Mouse (Mus musculus) olfactory bulb, adult 2 months (tissue): ENCODE data around the gene Tcf7l1.

ENCODE experiments used
- CTCF ChIP-seq: fragments of 200-500 bp; IDR thresholded peaks from 2 replicates; pipeline ENCODE4 v1.5.1; 2012; ENCODE audit warnings: low read depth, mild to moderate bottlenecking, low read length, moderate library complexity; ENCODE audit not compliant: insufficient read depth
- POLR2A ChIP-seq: fragments of 200-500 bp; IDR thresholded peaks from 2 replicates; pipeline ENCODE4 v1.6.1; 2012; ENCODE audit warnings: mild to moderate bottlenecking, low read depth, low read length, moderate library complexity; ENCODE audit not compliant: insufficient read depth

GRCm38 (mm10) chr6:72647383-72647820, 141.7 kb downstream of the Tcf7l1 start:
- TF ChIP-seq CTCF, result no peak
- TF ChIP-seq POLR2A, result no peak
